Comparison of ENCODE assay signal across 15 mouse cellular contexts in the genomic region with DNA sequence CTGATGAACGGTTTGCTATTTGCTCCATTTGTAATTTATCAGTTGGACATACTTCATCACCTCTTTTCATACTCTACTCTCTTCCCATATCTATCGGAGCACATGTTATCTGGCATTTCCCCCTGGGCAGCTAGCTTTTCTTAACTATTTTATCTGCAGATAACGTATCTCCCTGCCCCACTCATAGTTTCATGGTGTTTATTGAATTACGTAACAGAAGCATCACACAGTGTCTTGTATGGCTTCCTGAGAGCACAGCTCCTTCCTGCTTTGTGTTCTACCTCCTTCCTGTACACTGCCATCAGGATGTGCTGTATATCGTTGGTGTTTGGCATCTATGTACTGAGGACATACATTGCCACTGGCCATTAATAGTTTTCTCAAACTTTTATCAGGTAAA.
"Had no signal": no experiment of that assay in that cellular context is flagged by ENCODE, and none has a peak within 500 bp of the region (broad histone marks: within the 10 kb centered on the region; RNA-seq: fewer than 3 reads in every experiment).

No protein-coding gene starts in this region.

- H3K9me3 ChIP-seq: neural tube, embryonic 15.5 days; stomach, embryonic 15.5 days had no signal

- H3K4me1 ChIP-seq: stomach, embryonic 15.5 days had no signal

- H3K4me2 ChIP-seq: neural tube, embryonic 15.5 days; stomach, embryonic 15.5 days had no signal

- H3K36me3 ChIP-seq: neural tube, embryonic 15.5 days; stomach, embryonic 15.5 days had no signal

- H3K4me3 ChIP-seq: neural tube, embryonic 15.5 days; stomach, embryonic 15.5 days had no signal

- H3K27me3 ChIP-seq: neural tube, embryonic 15.5 days; stomach, embryonic 15.5 days had no signal

- H3K9ac ChIP-seq: neural tube, embryonic 15.5 days; stomach, embryonic 15.5 days had no signal

- DNase-seq: retina, postnatal 1 day; right cerebral cortex, adult 18-20 months; right cerebral cortex, postnatal 14 days; right cerebral cortex, postnatal 25 days; right cerebral cortex, postnatal 4 days; spleen, adult 18-20 months; thymus, adult 18-20 months; thymus, adult 2 months; thymus, postnatal 14 days; thymus, postnatal 25 days; thymus, postnatal 36 days; thymus, postnatal 4 days had no signal

- H3K27ac ChIP-seq: neural tube, embryonic 15.5 days; stomach, embryonic 15.5 days; stomach, postnatal 0 days had no signal
